Mouse (Mus musculus): ENCODE measurements around the gene Gm47283. TPM values are rescaled to one million over a fixed set of nuclear protein-coding genes. Genes with fewer than 3 reads are reported as not detected.
"Not testable (repeated sequence)": the region's sequence is repeated elsewhere in the genome, so short reads cannot be mapped to it uniquely, and the experiment has no call there.

The Gm47283 gene
- polyA plus RNA-seq, 1 experiment from 2014 or later, result not detected

DNA sequence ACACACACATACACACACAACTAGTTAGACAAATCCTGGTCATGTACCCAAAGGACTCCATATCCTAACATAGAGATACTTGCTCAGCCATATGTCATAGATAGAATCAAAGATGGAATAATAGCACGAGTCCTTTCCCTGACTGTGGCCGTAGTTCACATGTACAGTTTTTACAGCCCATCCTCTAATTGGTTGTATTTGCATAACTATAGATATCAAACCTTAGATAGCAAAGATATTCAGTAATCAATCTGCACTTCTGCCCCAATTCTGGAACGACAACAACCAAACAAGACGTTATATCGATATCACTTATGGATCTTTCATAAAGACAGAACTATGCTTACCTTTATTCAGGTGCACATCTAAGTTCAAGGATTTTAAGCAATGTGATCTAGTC lies 39.3 kb upstream of the Gm47283 start:
- H3K9ac ChIP-seq (ENCODE audit: low read length); H3K27me3 ChIP-seq (ENCODE audit: control insufficient read depth, insufficient read depth, low read length): not testable (repeated sequence)
- 91% methylated on average over 5 of the region's 5 CpGs for WGBS

DNA sequence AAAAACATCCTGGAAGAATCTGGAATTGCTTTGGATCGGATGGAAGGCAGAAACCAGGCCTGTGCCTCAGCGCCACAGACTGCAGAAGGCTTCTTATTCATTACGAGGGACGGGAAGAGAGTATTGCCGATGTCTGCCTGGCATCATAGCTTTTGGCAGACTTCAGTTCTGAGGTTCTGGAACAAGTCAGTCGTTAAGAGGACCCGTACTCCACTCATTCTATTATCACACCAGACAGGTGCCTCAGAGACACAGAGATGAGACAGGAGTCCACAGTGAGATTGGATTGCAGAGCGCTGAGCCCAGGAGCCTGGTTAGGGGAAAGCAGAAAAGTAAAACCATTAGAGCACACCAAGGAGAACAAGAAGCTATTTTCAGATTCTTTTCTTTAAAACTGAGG lies 29.8 kb upstream of the Gm47283 start, which contains the start of gene Gm21860:
Gene Gm21860 (minus strand): TSS at position 101 of the 400 bp plus-strand sequence.
- not testable (repeated sequence) for H3K27me3 ChIP-seq (ENCODE audit: control insufficient read depth, insufficient read depth, low read length); H3K27ac ChIP-seq (replicated peaks in 1 of 2; ENCODE audit: control insufficient read depth in 1 of 2, insufficient read depth in 1 of 2, low read depth in 2 of 2, low read length in 2 of 2); H3K4me1 ChIP-seq (ENCODE audit: control insufficient read depth in 2 of 2, insufficient read depth in 2 of 2, low read length in 2 of 2); H3K9me3 ChIP-seq (ENCODE audit: control insufficient read depth, low read length); ATAC-seq (ENCODE audit: insufficient number of reproducible peaks, insufficient read depth, low FRiP score, low read depth); H3K9ac ChIP-seq (ENCODE audit: low read length); H3K36me3 ChIP-seq (ENCODE audit: control insufficient read depth, insufficient read depth, low read length); H3K4me3 ChIP-seq (ENCODE audit: control insufficient read depth in 1 of 2, insufficient read depth in 1 of 2, low read depth in 1 of 2, low read length in 2 of 2); H3K4me2 ChIP-seq (ENCODE audit: low read length)
- no CpG with 5 or more reads among the region's 8 CpGs for WGBS

More for the DNA sequence above, 39.3 kb upstream of the Gm47283 start:
- Histone ChIP-seq H3K9me3 (ENCODE audit: control insufficient read depth, low read length) (peaks cover 37% of the 10 kb centered on the region), H3K36me3 (ENCODE audit: control insufficient read depth, insufficient read depth, low read length) (peaks cover 27% of the 10 kb centered on the region)
- not testable (repeated sequence) for H3K4me1 ChIP-seq (ENCODE audit: control insufficient read depth in 2 of 2, insufficient read depth in 2 of 2, low read length in 2 of 2); H3K4me3 ChIP-seq (ENCODE audit: control insufficient read depth in 1 of 2, insufficient read depth in 1 of 2, low read depth in 1 of 2, low read length in 2 of 2); H3K27ac ChIP-seq (replicated peaks in 1 of 2; ENCODE audit: control insufficient read depth in 1 of 2, insufficient read depth in 1 of 2, low read depth in 2 of 2, low read length in 2 of 2); H3K4me2 ChIP-seq (ENCODE audit: low read length); ATAC-seq (ENCODE audit: insufficient number of reproducible peaks, insufficient read depth, low FRiP score, low read depth)

DNA sequence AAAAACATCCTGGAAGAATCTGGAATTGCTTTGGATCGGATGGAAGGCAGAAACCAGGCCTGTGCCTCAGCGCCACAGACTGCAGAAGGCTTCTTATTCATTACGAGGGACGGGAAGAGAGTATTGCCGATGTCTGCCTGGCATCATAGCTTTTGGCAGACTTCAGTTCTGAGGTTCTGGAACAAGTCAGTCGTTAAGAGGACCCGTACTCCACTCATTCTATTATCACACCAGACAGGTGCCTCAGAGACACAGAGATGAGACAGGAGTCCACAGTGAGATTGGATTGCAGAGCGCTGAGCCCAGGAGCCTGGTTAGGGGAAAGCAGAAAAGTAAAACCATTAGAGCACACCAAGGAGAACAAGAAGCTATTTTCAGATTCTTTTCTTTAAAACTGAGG lies 54.5 kb downstream of the Gm47283 start, which contains the start of gene Gm21748:
Gene Gm21748 (minus strand): TSS at position 101 of the 400 bp plus-strand sequence.
- not testable (repeated sequence) for H3K27ac ChIP-seq (replicated peaks in 1 of 2; ENCODE audit: control insufficient read depth in 1 of 2, insufficient read depth in 1 of 2, low read depth in 2 of 2, low read length in 2 of 2); H3K4me1 ChIP-seq (ENCODE audit: control insufficient read depth in 2 of 2, insufficient read depth in 2 of 2, low read length in 2 of 2); H3K9ac ChIP-seq (ENCODE audit: low read length); H3K36me3 ChIP-seq (ENCODE audit: control insufficient read depth, insufficient read depth, low read length); H3K27me3 ChIP-seq (ENCODE audit: control insufficient read depth, insufficient read depth, low read length); H3K4me3 ChIP-seq (ENCODE audit: control insufficient read depth in 1 of 2, insufficient read depth in 1 of 2, low read depth in 1 of 2, low read length in 2 of 2); H3K4me2 ChIP-seq (ENCODE audit: low read length); ATAC-seq (ENCODE audit: insufficient number of reproducible peaks, insufficient read depth, low FRiP score, low read depth); H3K9me3 ChIP-seq (ENCODE audit: control insufficient read depth, low read length)
- WGBS, result no CpG with 5 or more reads among the region's 8 CpGs

Other genes starting within 250 kb of the Gm47283 start
- not detected in 2 replicates for gene Gm21860, start 29.9 kb upstream of the Gm47283 start, polyA plus RNA-seq (2014; fragmentation: Nextera tagmentation; extraction: Ambion mirVana)
- not detected in 2 replicates for gene Gm21748, start 54.4 kb downstream of the Gm47283 start, polyA plus RNA-seq (2014; fragmentation: Nextera tagmentation; extraction: Ambion mirVana)